Mouse (Mus musculus): ENCODE results near the gene Zfp526.

DNA sequence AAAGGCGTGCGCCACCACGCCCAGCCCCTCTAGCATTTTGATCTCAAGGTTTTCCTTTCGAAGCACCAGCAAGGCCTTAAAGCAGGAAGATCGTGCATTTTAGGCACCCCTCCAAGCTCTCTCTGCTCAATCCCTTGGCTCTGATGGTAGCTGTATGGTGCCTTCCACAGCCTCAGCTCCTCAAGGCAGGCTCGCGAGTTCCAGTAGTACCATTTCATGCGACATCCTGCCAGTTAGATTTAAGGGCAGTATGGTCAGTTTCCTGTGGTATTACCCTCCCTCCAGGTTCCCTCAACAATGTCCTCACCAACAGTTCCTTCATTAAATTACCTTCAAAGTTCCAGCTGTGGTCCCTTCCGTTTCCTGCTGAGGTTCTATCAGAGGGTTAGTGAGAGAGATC is 25.1 kb upstream of the Zfp526 start:
- TF ChIP-seq CTCF (IDR thresholded peaks at IDR 0.05) (no peak), EP300 (IDR thresholded peaks at IDR 0.05) (no peak)

Data from lung, postnatal 0 days (tissue).